Mouse (Mus musculus) embryonic facial prominence, embryonic 11.5 days (tissue): ENCODE measurements around the gene Hmx3. TPM values are rescaled to one million over a fixed set of nuclear protein-coding genes. Genes with fewer than 3 reads are reported as not detected.
A peak's percentile ranks its signal among the peaks of the same experiment; 100 is the strongest.

Experiments used
- ATAC-seq: fragments of 200-750 bp; cut with Nextera tagmentation; replicated peaks from 2 replicates; pipeline ENCODE4 v1.8.0; 2017; ENCODE audit warnings: low read depth; ENCODE audit not compliant: insufficient number of reproducible peaks, low FRiP score, low TSS enrichment
- DNase-seq: peaks from one replicate; pipeline ENCODE4 v3.0.0-alpha.2; 2015; ENCODE audit warnings: low spot score
- H3K27ac ChIP-seq: fragments of 300-500 bp; sonication (generic); replicated peaks from 2 replicates; pipeline ENCODE4 v1.5.1; 2014; ENCODE audit warnings: mild to moderate bottlenecking, low read depth, low read length, control low read depth
- H3K27me3 ChIP-seq: fragments of 300-500 bp; sonication (generic); 2 replicates; pipeline ENCODE4 v1.6.1; 2014; ENCODE audit warnings: mild to moderate bottlenecking, low read length, moderate library complexity, mixed read lengths; ENCODE audit not compliant: control insufficient read depth, insufficient read depth
- H3K36me3 ChIP-seq: fragments of 300-500 bp; sonication (generic); replicated peaks from 2 replicates; pipeline ENCODE4 v1.6.1; 2014; ENCODE audit warnings: low read depth, mild to moderate bottlenecking, low read length, moderate library complexity, mixed read lengths; ENCODE audit not compliant: control insufficient read depth, insufficient read depth
- H3K4me1 ChIP-seq: fragments of 300-500 bp; sonication (generic); 2 replicates; pipeline ENCODE4 v1.6.1; 2014; ENCODE audit warnings: low read length, mixed read lengths; ENCODE audit not compliant: control insufficient read depth, insufficient read depth
- H3K4me2 ChIP-seq: fragments of 300-500 bp; sonication (generic); 2 replicates; pipeline ENCODE4 v1.6.1; 2014; ENCODE audit warnings: low read depth, mild to moderate bottlenecking, control low read depth, low read length, moderate library complexity
- H3K4me3 ChIP-seq: fragments of 300-500 bp; sonication (generic); 2 replicates; pipeline ENCODE4 v1.5.1; 2014; ENCODE audit warnings: low read depth, low read length, control low read depth
- H3K9ac ChIP-seq: fragments of 300-500 bp; sonication (generic); replicated peaks from 2 replicates; pipeline ENCODE4 v1.6.1; 2014; ENCODE audit warnings: mild to moderate bottlenecking, control low read depth, low read length
- H3K9me3 ChIP-seq: fragments of 300-500 bp; sonication (generic); replicated peaks from 2 replicates; pipeline ENCODE4 v1.6.1; 2016; ENCODE audit warnings: mild to moderate bottlenecking, low read length, inconsistent platforms, mixed read lengths; ENCODE audit not compliant: control insufficient read depth
- WGBS: fragments of 180-500 bp; shearing (Covaris S2); extraction: QIAGEN DNeasy Blood & Tissue Kit; methylation state at CpG from one replicate; pipeline ENCODE4 v1.1.7; 2014; 5-methylcytosine and 5-hydroxymethylcytosine counted together
- polyA plus RNA-seq: library from polyadenylated mRNA; unstranded; fragments of >200 nt; fragmentation: Nextera tagmentation; extraction: Ambion mirVana; gene quantifications from 2 replicates; pipeline ENCODE4 v1.2.1, GENCODE M21; 2014

Gene Hmx3
- polyA plus RNA-seq, 1 experiment from 2014 or later = not detected

- ATAC-seq (no peak), DNase-seq (no peak)
- Histone ChIP-seq H3K9ac (no peak overlapping the region), H3K4me2 (no peak overlapping the region), H3K27ac (no peak overlapping the region), H3K4me3 (no peak overlapping the region), H3K4me1 (no peaks in the 10 kb centered on the region), H3K36me3 (no peaks in the 10 kb centered on the region), H3K9me3 (no peaks in the 10 kb centered on the region), H3K27me3 (no peaks in the 10 kb centered on the region)
- 72% methylated on average over 6 of the region's 6 CpGs for WGBS
Observed at GRCm38 (mm10) chr7:131575246-131575645, 32.6 kb downstream of the Hmx3 start.

GRCm38 (mm10) chr7:131582178-131582577, 39.5 kb downstream of the Hmx3 start:
- 61% methylated on average over 9 of the region's 9 CpGs for WGBS
- DNase-seq (no peak), ATAC-seq (no peak)
- no peak overlapping the region for H3K27ac ChIP-seq
- H3K9ac ChIP-seq = no peak overlapping the region
- H3K9me3 ChIP-seq = no peaks in the 10 kb centered on the region
- no peaks in the 10 kb centered on the region for H3K36me3 ChIP-seq
- H3K4me2 ChIP-seq = no peak overlapping the region
- H3K4me3 ChIP-seq = no peak overlapping the region
- no peaks in the 10 kb centered on the region for H3K4me1 ChIP-seq
- H3K27me3 ChIP-seq = no peaks in the 10 kb centered on the region

GRCm38 (mm10) chr7:131585551-131585950, 42.9 kb downstream of the Hmx3 start:
- no peak overlapping the region for H3K27ac ChIP-seq
- no peak for ATAC-seq
- H3K27me3 ChIP-seq = no peaks in the 10 kb centered on the region
- no peaks in the 10 kb centered on the region for H3K36me3 ChIP-seq
- H3K4me3 ChIP-seq = no peak overlapping the region
- no peaks in the 10 kb centered on the region for H3K4me1 ChIP-seq
- WGBS = 59% methylated on average over 5 of the region's 5 CpGs
- no peak overlapping the region for H3K9ac ChIP-seq
- no peak overlapping the region for H3K4me2 ChIP-seq
- H3K9me3 ChIP-seq = no peaks in the 10 kb centered on the region
- DNase-seq = peak; percentile 2

Other genes starting within 250 kb of the Hmx3 start
- not detected in 2 replicates for gene Cuzd1, start 220.6 kb upstream of the Hmx3 start, polyA plus RNA-seq
- gene Fam24b, start 213.4 kb upstream of the Hmx3 start, polyA plus RNA-seq = not detected in 2 replicates
- gene Fam24a, start 209.0 kb upstream of the Hmx3 start, polyA plus RNA-seq = not detected in 2 replicates
- 23.9 and 24.2 TPM in 2 replicates for gene 2310057M21Rik, start 180.1 kb upstream of the Hmx3 start, polyA plus RNA-seq
- 66.6 and 70.0 TPM in 2 replicates for gene Pstk, start 171.7 kb upstream of the Hmx3 start, polyA plus RNA-seq
- 25.2 and 32.2 TPM in 2 replicates for gene Ikzf5, start 132.3 kb upstream of the Hmx3 start, polyA plus RNA-seq
- 104 and 113 TPM in 2 replicates for gene Acadsb, start 132.3 kb upstream of the Hmx3 start, polyA plus RNA-seq
- 0.21 and 0.36 TPM in 2 replicates for gene Hmx2, start 5.9 kb downstream of the Hmx3 start, polyA plus RNA-seq
- gene Bub3, start 17.4 kb downstream of the Hmx3 start, polyA plus RNA-seq = 279 and 281 TPM in 2 replicates